Mouse (Mus musculus): ENCODE measurements around the gene Pyy. TPM values are rescaled to one million over a fixed set of nuclear protein-coding genes. Genes with fewer than 3 reads are reported as not detected.

Gene Pyy
- polyA plus RNA-seq, 1 experiment from 2014 or later: not detected

DNA sequence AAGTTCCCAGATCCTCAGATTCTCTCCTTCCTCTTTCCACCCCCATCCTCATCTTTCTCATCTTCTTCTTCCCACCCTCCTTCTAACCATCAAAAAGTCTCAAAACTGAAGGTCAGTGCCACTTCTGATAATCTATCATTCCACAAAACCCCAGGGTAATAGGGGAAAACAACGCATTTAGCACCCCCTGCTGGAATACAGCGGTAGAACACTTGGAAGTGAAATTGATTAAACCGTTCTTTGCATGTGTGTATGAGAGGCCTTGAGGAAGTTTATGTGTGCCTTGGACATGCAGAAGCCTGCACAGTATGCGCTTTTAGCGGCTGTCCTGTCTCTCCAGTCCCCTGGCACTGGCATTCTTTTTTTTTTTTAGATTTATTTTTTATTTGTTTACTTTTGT, 32.9 kb upstream of the Pyy start:
- H3K36me3 ChIP-seq (ENCODE audit: control insufficient read depth, insufficient read depth): no peaks in the 10 kb centered on the region
- 2% methylated on average over 5 of the region's 5 CpGs for WGBS
- H3K9me3 ChIP-seq (ENCODE audit: control insufficient read depth, low read length): no peaks in the 10 kb centered on the region
- ATAC-seq: no peak
- peaks cover 5% of the 10 kb centered on the region for H3K4me1 ChIP-seq (replicated peaks; ENCODE audit: control insufficient read depth, insufficient read depth, low read length)
- peaks cover 25% of the 10 kb centered on the region for H3K27me3 ChIP-seq (replicated peaks; ENCODE audit: control insufficient read depth, insufficient read depth, low read length)
- H3K4me3 ChIP-seq (replicated peaks; ENCODE audit: low read length): no peak overlapping the region
- no peak overlapping the region for H3K9ac ChIP-seq (replicated peaks; ENCODE audit: low read depth, low read length)
- no peak overlapping the region for H3K4me2 ChIP-seq (ENCODE audit: low read length)
- H3K27ac ChIP-seq (ENCODE audit: low read length): no peak overlapping the region

DNA sequence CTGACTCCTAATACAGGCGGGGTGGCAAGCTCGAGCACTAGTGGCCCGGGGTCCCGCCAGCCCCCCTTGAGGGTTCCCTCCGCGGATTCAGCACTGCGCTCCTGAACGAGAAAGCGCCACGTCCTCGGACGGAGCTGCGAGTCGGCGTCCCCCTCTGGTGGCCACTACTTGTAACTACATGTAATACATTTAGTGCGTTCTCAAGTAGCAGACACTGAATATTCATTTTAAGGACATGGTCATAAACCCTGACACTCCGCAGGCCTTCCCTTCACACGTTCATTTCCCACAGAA, 30.8 kb upstream of the Pyy start:
- Histone ChIP-seq H3K27ac (ENCODE audit: low read length) (no peak overlapping the region), H3K4me2 (ENCODE audit: low read length) (peak overlapping the region; percentile 53), H3K4me3 (replicated peaks; ENCODE audit: low read length) (peak overlapping the region; percentile 27), H3K9me3 (ENCODE audit: control insufficient read depth, low read length) (no peaks in the 10 kb centered on the region), H3K4me1 (replicated peaks; ENCODE audit: control insufficient read depth, insufficient read depth, low read length) (peaks cover 7% of the 10 kb centered on the region), H3K36me3 (ENCODE audit: control insufficient read depth, insufficient read depth) (no peaks in the 10 kb centered on the region), H3K27me3 (replicated peaks; ENCODE audit: control insufficient read depth, insufficient read depth, low read length) (peaks cover 6% of the 10 kb centered on the region), H3K9ac (replicated peaks; ENCODE audit: low read depth, low read length) (peak overlapping the region; percentile 51)
- peak; percentile 67 for ATAC-seq
- under 1% methylated on average over 18 of the region's 18 CpGs for WGBS

DNA sequence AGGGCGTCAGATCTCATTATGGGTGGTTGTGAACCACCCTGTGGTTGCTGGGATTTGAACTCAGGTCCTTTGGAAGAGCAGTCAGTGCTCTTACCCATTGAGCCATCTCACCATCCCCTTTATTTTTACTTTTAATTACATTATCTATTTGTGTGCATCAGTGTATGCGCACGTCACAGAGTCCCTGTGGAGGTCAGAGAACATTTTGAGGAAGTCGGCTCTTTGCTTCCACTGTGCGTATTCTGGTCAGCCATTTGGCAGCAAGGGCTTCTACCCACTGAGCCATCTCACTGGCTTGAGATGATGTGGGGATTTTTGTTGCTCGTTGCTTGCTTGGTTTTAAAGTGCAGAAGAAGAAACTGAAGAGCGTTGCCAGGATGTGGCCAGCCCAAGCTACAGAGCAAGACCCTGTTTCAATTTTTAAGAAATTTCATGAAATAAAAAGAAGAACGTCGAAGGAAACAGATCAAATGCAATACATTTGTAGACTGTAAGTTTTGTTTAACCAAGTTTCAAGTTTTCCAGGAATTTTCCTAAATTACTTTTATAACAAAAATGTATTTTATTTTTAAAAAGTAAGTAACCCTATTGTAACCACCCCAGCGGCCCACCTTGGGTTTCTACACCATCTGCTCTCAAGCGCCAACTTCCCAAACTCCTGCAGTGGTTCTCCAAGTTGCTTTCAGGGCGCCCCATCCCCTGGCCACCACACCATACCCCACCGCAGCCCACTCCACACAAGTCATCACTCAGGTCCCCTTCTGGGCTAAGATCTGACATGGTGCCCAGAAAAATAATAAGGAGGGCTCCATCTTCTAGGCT, 30.2 kb upstream of the Pyy start:
- Histone ChIP-seq H3K4me2 (ENCODE audit: low read length) (peak overlapping the region; percentile 53), H3K9me3 (ENCODE audit: control insufficient read depth, low read length) (no peaks in the 10 kb centered on the region), H3K36me3 (ENCODE audit: control insufficient read depth, insufficient read depth) (no peaks in the 10 kb centered on the region), H3K4me3 (replicated peaks; ENCODE audit: low read length) (peak overlapping the region; percentile 27), H3K4me1 (replicated peaks; ENCODE audit: control insufficient read depth, insufficient read depth, low read length) (peaks cover 7% of the 10 kb centered on the region), H3K27ac (ENCODE audit: low read length) (no peak overlapping the region), H3K27me3 (replicated peaks; ENCODE audit: control insufficient read depth, insufficient read depth, low read length) (0 out of 2 replicates have a peak, but pooled peaks cover 2% of the 10 kb centered on the region), H3K9ac (replicated peaks; ENCODE audit: low read depth, low read length) (peak overlapping the region; percentile 51)
- WGBS: 46% methylated on average over 13 of the region's 13 CpGs
- peak; percentile 36; the same call in 1 of the 2 replicates for ATAC-seq

DNA sequence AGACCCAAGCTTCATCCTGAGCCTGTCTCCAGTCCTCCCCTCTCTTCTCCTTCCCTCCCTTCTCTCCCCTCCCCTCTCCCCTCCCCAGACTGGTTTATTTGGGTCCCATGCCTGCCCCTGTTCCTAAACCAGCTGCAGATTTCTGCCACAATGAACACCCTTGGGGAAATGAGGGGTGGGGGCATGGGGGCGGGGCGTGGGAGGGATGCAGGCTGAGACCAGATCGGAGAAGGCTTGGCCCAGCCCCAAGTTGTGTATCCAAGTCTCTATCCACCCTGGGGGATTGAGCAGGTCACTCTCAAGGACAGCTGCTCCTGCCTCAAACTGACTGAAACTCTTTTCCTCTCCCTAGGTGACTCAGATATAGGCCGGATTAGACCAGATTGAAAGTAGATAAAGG, 26.9 kb upstream of the Pyy start:
- no peaks in the 10 kb centered on the region for H3K9me3 ChIP-seq (ENCODE audit: control insufficient read depth, low read length)
- H3K4me1 ChIP-seq (replicated peaks; ENCODE audit: control insufficient read depth, insufficient read depth, low read length): peaks cover 7% of the 10 kb centered on the region
- H3K36me3 ChIP-seq (ENCODE audit: control insufficient read depth, insufficient read depth): no peaks in the 10 kb centered on the region
- H3K27me3 ChIP-seq (replicated peaks; ENCODE audit: control insufficient read depth, insufficient read depth, low read length): 0 out of 2 replicates have a peak, but pooled peaks cover 2% of the 10 kb centered on the region
- H3K4me3 ChIP-seq (replicated peaks; ENCODE audit: low read length): no peak overlapping the region
- H3K4me2 ChIP-seq (ENCODE audit: low read length): no peak overlapping the region
- H3K27ac ChIP-seq (ENCODE audit: low read length): no peak overlapping the region
- no peak overlapping the region for H3K9ac ChIP-seq (replicated peaks; ENCODE audit: low read depth, low read length)
- WGBS: 29% methylated on average over 4 of the region's 4 CpGs
- ATAC-seq: no peak

DNA sequence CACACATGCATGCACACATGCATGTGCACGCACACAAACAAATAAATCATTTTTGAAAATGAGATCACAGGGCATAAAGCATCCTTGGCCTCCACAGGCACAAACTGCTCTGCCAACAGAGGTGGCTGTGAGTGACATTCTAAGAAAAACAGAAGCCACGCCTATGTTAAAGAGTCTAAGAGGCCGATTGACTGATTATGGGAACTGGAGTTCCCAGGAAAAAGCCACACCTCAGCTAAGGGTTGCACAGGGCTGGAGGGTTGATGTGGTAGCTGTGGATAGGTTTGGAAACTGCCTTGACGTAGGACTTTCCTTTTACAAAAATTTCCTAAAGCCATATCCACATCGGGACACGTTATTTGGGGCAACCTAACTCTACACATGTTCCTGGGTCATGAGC, 9.8 kb upstream of the Pyy start:
- H3K4me3 ChIP-seq (replicated peaks; ENCODE audit: low read length): no peak overlapping the region
- no peak for ATAC-seq
- H3K4me2 ChIP-seq (ENCODE audit: low read length): no peak overlapping the region
- no peaks in the 10 kb centered on the region for H3K36me3 ChIP-seq (ENCODE audit: control insufficient read depth, insufficient read depth)
- no peaks in the 10 kb centered on the region for H3K4me1 ChIP-seq (replicated peaks; ENCODE audit: control insufficient read depth, insufficient read depth, low read length)
- H3K9ac ChIP-seq (replicated peaks; ENCODE audit: low read depth, low read length): no peak overlapping the region
- no peaks in the 10 kb centered on the region for H3K9me3 ChIP-seq (ENCODE audit: control insufficient read depth, low read length)
- H3K27me3 ChIP-seq (replicated peaks; ENCODE audit: control insufficient read depth, insufficient read depth, low read length): no peaks in the 10 kb centered on the region
- H3K27ac ChIP-seq (ENCODE audit: low read length): no peak overlapping the region
- 80% methylated on average over 6 of the region's 6 CpGs for WGBS

DNA sequence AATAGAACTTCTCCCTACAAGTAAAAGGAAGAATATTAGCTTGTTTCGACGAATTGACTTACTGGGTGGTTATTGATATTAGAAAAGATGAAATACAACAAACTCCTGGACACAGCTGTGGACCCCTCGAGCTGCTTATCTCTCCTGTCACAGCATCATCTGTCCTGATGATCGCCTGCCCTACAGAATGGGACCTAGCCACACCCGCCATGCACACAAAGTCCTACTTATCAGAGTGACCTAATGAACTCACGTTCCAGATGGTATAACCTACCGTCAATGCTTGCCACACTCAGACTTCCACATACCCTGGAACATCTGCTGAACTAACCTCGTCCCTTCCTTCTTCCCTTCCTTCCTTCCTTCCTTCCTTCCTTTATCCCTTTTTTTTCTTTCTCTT, 8.6 kb upstream of the Pyy start:
- no peak for ATAC-seq
- no peak overlapping the region for H3K9ac ChIP-seq (replicated peaks; ENCODE audit: low read depth, low read length)
- H3K36me3 ChIP-seq (ENCODE audit: control insufficient read depth, insufficient read depth): no peaks in the 10 kb centered on the region
- H3K4me1 ChIP-seq (replicated peaks; ENCODE audit: control insufficient read depth, insufficient read depth, low read length): no peaks in the 10 kb centered on the region
- H3K27me3 ChIP-seq (replicated peaks; ENCODE audit: control insufficient read depth, insufficient read depth, low read length): no peaks in the 10 kb centered on the region
- no peaks in the 10 kb centered on the region for H3K9me3 ChIP-seq (ENCODE audit: control insufficient read depth, low read length)
- H3K27ac ChIP-seq (ENCODE audit: low read length): no peak overlapping the region
- no peak overlapping the region for H3K4me3 ChIP-seq (replicated peaks; ENCODE audit: low read length)
- H3K4me2 ChIP-seq (ENCODE audit: low read length): no peak overlapping the region
- WGBS: 81% methylated on average over 8 of the region's 8 CpGs

DNA sequence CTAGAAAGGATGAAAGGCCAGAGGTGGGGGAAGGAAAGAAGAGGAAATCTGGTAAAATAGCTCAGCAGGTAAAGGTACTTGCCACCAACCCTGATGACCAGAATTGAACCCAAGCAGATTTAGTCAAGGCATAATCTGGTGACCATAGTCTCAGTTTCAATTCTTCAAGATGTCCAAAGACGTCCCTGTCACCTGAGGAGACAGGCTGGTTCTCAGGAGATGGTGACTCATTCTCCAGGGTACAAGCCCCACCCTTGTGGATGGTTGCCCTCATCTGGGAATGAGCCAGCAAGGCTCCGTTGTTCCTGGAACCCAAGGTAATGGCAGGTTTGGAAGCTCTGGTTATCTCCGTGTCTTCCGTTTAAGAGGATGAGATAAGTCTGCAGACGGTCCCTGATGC, 3.9 kb upstream of the Pyy start:
- Histone ChIP-seq H3K9ac (replicated peaks; ENCODE audit: low read depth, low read length) (no peak overlapping the region), H3K27me3 (replicated peaks; ENCODE audit: control insufficient read depth, insufficient read depth, low read length) (peaks cover 24% of the 10 kb centered on the region), H3K9me3 (ENCODE audit: control insufficient read depth, low read length) (no peaks in the 10 kb centered on the region), H3K36me3 (ENCODE audit: control insufficient read depth, insufficient read depth) (no peaks in the 10 kb centered on the region), H3K27ac (ENCODE audit: low read length) (no peak overlapping the region), H3K4me1 (replicated peaks; ENCODE audit: control insufficient read depth, insufficient read depth, low read length) (no peaks in the 10 kb centered on the region), H3K4me2 (ENCODE audit: low read length) (no peak overlapping the region), H3K4me3 (replicated peaks; ENCODE audit: low read length) (no peak overlapping the region)
- no peak for ATAC-seq
- WGBS: 80% methylated on average over 5 of the region's 5 CpGs

DNA sequence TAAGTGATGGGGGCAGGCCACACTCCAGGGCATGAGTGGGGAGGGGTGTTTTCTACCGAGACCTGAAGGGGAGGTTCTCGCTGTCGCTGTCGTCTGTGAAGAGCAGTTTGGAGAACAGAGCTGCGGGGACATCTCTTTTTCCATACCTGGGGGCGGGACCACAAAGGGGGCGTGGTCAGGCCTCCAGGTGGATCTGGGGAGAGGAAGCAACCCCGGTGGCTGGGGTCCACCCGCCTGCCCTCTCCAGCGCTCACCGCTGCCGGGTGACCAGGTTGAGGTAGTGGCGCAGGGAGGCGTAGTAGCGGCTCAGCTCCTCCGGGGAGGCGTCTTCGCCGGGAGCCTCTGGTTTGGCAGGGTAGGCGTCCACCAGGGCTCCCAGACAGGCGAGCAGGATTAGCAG, 721 bp downstream of the Pyy start:
- Histone ChIP-seq H3K4me3 (replicated peaks; ENCODE audit: low read length) (no peak overlapping the region), H3K9me3 (ENCODE audit: control insufficient read depth, low read length) (no peaks in the 10 kb centered on the region), H3K4me1 (replicated peaks; ENCODE audit: control insufficient read depth, insufficient read depth, low read length) (no peaks in the 10 kb centered on the region), H3K9ac (replicated peaks; ENCODE audit: low read depth, low read length) (no peak overlapping the region), H3K27me3 (replicated peaks; ENCODE audit: control insufficient read depth, insufficient read depth, low read length) (peaks cover 51% of the 10 kb centered on the region), H3K4me2 (ENCODE audit: low read length) (no peak overlapping the region), H3K27ac (ENCODE audit: low read length) (no peak overlapping the region), H3K36me3 (ENCODE audit: control insufficient read depth, insufficient read depth) (no peaks in the 10 kb centered on the region)
- WGBS: 1% methylated on average over 20 of the region's 21 CpGs
- ATAC-seq: no peak

DNA sequence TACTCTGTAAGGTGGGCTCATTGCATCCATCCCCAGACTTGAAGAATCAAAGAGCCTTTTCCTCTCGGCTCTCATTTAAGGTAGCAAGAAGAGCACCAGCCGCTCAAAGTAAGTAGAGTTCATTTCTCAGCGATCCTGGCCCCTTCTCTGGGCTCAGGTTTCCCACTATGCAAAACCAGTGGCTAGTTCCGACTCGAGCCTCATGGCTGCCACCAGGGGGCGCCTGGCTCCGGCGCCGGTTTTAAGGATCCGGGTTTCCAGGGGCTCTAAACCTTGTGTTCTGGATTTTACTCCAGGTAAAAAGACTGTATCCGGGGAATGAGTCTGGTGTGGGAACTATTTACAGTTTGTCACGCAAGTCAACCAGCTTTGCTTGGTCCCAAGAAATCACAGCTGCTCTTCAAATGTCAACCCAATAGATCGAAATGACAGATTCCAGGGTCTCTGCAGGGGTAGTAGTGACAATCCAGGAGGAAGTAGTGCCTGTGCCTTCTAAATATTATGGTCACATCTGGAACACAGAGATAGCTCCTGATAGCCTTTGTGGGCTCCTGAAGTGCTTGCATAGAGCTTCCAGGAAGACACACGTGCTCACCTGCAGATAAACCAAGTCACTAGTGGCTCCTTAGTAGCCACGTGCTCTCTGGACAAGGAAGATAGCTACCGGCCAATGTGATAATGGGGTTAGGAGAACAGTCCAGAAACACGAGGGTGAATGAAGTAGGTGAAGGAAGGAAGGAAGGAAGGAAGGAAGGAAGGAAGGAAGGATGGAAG, 5.0 kb downstream of the Pyy start:
- 19% methylated on average over 17 of the region's 17 CpGs for WGBS
- no peak overlapping the region for H3K9ac ChIP-seq (replicated peaks; ENCODE audit: low read depth, low read length)
- H3K36me3 ChIP-seq (ENCODE audit: control insufficient read depth, insufficient read depth): no peaks in the 10 kb centered on the region
- no peaks in the 10 kb centered on the region for H3K9me3 ChIP-seq (ENCODE audit: control insufficient read depth, low read length)
- no peaks in the 10 kb centered on the region for H3K4me1 ChIP-seq (replicated peaks; ENCODE audit: control insufficient read depth, insufficient read depth, low read length)
- H3K4me3 ChIP-seq (replicated peaks; ENCODE audit: low read length): no peak overlapping the region
- no peak for ATAC-seq
- no peak overlapping the region for H3K4me2 ChIP-seq (ENCODE audit: low read length)
- H3K27ac ChIP-seq (ENCODE audit: low read length): no peak overlapping the region
- peaks cover 37% of the 10 kb centered on the region for H3K27me3 ChIP-seq (replicated peaks; ENCODE audit: control insufficient read depth, insufficient read depth, low read length)
